ENCODE assay signal across 12 mouse cellular contexts in genomic region chr5:139612224-139612623, GRCm38 (mm10).
"Had no signal": no experiment of that assay in that cellular context is flagged by ENCODE, and none has a peak within 500 bp of the region (broad histone marks: within the 10 kb centered on the region; RNA-seq: fewer than 3 reads in every experiment).

No protein-coding gene starts in this region.

- ATAC-seq: midbrain, embryonic 16.5 days had no signal

- DNase-seq: kidney, adult 9 months; kidney, postnatal 14 days; kidney, postnatal 4 days; liver, embryonic 13.5 days; lung, adult 2 months; lung, postnatal 14 days; lung, postnatal 4 days; retina, postnatal 1 day; right cerebral cortex, postnatal 25 days; spleen, adult 18-20 months; thymus, postnatal 25 days had no signal
